Mouse (Mus musculus) kidney, adult 18-20 months (tissue): Measurements from ENCODE around the gene Lingo1.

ENCODE experiments used
- DNase-seq: peaks from one replicate; pipeline ENCODE4 v3.0.0; 2021

Lingo1 gene

DNA sequence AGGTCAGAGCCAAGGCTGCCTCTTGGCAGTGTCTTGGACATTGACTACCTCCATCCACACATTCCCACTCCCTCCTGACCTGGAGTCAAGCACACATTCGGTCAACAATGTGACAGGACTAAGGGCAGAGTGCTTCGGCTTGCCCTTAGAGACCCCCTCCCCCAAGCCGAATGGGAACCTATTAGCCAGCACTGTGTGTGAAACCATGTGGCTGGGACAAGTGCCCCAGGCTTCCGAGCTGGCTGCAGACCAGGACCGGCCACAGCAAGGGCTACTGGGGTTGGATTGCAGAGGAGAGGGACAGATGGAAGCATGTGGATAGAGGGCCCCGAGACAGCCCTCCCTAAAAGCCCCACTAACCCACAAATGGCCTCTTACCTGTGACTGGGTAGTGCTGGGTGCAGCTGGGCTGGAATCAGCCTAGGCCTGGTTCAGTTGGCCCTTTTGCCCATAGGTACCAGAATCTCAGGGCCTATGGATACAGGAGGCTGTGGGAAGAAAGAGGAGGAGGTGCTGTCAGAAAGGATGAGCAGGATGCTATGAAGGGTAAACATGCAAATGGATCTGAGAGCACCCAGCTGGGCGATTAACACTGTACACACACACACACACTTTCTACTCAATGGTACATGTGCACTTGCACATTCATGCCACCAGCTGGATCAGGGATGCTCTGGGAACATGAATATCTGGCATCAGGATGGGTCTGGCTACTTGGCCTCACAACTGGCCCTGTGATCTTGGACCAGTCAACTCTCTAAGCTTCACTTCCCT is 20.9 kb downstream of the Lingo1 start:
- DNase-seq, result peak; percentile 33

DNA sequence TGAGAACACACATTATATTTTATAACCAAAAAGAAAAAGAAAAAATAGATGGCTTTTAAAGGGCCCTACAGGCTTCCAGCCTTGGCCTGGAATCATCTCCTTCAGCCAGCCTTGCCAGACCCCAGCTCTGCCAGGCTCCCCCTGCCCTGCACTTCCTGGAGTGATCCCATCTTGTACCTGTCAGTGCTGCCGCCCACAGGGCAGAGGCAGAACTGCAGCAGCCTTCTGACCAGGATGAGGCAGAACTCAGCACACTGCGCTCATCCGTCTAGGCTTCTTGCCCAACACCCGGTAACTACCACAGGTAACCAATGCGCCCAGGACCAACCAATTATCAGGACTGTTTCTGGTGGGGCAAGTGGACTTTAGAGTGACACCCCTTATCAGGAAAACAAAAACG is 22.0 kb downstream of the Lingo1 start:
- DNase-seq, result peak; percentile 53

DNA sequence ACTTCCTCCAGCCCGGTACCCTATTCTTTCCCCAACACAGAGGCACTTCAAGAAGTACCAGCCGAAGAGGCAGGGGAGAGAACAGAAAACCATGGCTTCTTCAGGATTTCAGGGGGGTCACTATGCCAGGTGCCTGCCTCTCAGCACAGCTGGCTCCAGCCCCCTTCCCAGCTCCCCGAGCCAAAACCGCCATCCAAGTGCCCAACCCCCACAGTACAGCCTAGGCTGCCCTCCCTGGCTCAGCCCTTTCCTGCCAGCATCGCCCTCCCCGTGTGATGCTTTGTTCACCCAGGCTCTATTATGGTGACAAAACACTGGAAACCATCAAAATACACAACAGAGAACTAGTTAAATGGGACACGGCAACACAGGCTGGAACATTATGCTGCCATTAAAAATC is 22.6 kb downstream of the Lingo1 start:
- DNase-seq, result no peak

DNA sequence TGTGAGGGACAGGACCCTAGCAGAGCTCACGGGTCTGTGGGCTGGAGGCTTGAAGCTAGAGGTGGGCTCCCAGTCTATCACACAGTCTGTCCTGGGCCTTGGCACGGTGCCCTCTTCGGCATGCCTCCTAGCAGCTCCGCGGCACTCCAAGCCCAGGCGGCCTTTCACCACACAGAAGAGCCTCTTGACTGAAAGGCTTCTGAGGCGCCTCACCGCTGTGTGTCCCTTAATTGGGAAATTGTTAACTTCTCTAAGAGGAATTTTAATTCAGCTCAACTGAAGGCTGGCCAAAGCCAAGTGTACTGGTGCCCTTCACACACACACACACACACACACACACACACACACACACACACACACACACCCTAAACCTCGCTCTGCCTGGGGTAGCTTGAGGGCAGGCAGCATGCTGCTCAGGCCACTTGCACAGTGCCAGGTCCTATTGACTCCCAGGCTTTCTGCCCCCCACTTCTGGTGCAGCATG is 28.6 kb downstream of the Lingo1 start:
- peak; percentile 40 for DNase-seq

DNA sequence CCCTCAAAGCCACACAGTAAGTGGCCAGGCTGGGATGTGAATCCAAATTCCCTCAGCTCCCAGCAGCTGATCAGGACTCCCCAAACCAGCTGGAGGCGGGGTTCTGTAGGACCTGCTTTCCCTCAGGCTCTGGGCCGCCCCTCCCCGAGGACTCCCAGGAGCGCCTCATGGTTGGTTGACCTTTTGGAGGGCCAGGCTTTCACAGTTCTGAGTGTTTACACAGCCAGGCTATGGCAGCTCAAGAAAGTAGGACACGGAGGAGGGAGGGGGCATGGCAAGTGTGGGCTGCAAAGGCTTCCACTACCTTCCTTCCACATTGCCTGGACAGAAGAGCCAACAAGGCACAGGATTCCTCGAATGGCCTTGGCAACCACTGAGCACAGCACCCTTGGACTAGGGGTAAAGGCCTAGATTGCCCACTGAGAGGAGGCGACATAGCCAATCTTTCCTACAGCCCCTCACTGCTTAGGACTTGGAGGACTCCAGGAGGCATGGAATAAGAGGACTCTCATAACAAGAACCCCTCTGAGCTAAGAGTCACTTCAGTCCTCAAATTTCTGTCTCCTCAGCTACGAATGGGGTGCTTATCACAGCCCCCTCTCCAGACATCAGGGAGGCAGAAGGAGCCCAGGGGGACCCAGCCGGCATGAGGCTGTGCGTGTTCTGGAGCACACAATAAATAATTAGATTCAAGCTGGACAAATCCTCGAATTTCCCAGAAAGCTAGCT is 29.5 kb downstream of the Lingo1 start:
- peak; percentile 14 for DNase-seq

DNA sequence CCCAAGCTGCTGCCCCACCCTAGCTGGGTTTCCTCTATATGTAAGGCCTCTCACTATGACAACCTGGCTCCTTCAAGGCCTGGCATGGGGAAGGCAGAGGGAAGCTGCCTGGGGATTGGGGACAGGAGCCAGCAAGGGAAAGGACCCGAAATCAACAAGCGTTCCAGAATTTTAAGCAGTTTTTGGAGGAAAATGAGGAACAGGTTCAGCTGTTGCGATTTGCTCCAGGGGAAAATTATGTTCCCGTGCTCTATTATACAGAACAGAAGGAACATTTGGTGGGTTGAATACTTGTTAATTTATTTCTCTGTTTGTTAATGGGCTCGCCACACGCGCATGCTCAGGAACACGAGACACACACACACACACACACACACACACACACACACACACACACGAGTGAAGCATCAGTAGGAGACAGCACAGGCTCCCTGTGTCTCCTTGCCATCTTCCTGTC is 34.1 kb downstream of the Lingo1 start:
- no peak for DNase-seq

DNA sequence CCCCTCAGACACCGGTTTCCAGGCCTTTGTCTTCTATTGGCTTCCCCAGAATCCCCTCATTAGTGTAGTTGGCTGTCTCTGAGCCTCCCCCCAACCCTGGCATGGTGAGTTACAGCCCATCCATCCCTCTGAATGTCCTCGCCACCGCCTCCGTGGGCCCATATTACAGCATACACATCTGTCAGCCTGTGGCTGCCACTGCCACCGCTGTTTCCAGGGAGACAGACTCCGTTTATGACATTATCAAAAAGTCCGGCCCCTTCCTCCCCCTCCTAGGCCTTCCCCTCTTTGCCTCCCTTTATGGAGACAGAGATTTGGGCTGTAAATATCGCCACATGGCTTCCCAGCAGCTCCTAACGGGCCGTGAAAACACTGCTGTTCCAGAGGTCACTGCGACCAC is 38.5 kb downstream of the Lingo1 start:
- no peak for DNase-seq

DNA sequence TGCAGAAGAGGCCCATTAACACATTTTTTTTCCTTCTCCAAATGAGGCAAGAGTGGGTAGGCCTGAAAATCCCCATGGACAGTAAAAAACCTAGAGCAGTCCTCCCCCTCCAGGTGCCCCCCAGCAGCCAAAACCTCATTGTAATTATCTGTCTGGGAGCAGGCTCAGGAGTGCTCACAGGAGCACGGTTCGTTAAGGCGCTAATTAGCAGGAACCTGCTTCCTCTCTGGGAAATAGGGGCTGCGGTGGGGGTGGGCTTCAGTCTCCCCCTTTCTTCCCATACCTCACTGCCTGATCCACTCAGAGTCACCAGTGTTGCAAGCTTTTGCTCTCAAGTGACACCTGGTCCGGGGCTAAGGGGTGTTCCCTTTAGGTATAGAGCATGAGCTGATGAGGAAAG is 41.1 kb downstream of the Lingo1 start:
- no peak for DNase-seq

DNA sequence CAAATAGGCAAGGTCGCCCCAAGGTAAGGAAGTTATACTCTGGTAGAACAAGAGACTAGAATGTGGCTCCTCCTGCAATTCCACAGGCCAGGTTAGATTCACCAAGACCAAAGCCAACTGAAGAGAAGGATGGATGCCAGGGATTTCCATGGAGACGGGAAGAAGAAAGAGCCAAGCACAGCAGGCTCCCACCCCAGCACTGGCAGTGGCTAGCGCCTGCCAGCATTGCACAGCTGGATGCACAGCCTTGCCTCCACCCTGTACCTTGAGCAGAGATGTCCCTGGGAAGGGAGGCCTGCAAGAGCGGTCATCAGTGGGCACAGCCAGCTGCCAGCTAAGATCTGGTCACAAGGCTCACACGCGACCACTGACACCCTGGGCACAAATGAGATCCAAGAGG is 42.9 kb downstream of the Lingo1 start:
- DNase-seq, result no peak

DNA sequence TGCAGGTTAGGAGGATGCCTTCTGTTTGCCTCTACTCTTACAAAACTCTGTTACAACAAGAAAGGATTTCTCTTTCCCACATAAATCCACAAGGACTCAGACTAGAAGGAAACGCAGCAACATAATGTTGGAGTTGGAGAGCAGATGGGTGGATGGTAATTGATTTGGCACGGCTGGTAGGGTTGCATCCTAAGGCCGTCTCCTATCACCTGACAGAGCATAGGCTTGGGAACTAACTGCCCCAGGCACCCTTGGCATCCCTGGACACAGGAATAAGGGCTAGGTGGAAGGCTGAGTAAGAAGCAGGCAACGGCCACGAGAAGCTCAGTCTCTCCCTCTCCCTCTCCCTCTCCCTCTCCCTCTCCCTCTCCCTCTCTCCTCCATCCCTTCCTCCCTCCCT is 48.2 kb downstream of the Lingo1 start:
- no peak for DNase-seq

DNA sequence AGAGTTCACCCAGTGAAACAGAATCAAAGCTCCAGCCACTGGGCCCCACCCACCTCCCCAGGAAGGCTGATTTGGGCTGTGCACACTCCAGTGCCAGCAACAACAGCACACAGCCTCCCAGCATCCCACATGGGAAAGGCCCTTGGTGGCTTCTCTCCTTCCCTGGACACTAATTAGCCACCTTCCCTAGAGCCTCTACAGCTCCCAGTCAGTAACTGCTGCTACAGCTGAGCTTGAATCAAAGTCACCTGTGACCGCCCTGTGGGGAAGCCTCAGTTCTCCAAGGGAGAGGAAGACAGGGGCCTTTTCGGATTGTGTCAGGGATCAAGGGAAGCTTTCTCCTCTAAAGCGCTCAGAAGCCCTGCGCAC is 49.4 kb downstream of the Lingo1 start:
- no peak for DNase-seq

DNA sequence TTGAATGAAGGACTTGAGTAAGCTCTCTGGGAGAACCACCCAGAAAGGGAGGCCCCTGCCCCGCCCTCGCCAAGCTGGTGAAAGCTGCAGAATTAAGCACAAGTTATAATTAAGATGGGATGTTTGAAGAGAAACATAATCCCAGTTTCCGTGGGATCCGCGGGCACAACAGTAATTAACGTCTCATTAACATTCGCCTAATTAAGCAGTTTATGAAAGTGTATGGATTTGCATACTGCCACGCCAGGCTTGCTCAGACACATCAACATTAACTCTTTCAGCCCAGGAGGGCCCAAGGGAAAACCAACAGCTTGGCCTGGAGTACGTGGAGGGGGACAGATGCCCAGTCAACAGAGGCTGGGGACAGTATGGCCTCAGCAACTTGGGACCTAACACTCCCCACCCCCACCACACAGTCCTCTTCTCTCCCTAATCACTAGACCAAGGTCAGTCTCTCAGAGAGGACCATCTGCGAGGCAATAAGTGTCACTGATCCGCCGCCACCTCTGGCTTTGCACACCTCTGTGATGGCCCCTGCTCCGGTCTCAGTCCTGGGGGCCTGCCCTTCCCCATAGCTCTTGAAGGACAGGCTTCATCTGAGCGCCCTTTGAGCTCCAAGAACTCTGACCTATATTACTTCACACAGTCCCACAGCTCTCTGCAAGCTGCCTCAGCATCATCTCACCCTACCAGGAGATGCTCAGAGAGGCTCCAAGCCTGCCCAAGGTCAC is 49.9 kb downstream of the Lingo1 start:
- DNase-seq, result no peak

DNA sequence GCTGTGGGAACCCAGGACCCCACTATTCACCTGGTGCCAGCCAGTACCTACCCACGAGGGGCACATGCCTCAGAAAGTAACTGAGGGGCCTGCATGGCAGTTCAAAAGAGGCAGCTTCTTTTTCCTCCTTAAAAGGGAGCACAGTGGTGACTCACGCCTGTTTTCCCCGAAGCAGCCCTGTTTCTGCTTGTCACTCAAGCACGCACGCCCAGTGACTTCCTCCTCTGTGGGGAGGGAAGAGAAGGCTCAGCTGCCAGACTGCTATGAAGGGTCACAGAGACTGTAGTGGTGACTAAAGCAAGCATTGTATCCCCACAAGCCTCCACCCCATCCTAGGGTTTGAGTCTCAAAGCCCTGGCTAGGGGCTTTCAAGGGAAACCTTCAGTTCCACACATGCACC is 51.9 kb downstream of the Lingo1 start:
- no peak for DNase-seq

DNA sequence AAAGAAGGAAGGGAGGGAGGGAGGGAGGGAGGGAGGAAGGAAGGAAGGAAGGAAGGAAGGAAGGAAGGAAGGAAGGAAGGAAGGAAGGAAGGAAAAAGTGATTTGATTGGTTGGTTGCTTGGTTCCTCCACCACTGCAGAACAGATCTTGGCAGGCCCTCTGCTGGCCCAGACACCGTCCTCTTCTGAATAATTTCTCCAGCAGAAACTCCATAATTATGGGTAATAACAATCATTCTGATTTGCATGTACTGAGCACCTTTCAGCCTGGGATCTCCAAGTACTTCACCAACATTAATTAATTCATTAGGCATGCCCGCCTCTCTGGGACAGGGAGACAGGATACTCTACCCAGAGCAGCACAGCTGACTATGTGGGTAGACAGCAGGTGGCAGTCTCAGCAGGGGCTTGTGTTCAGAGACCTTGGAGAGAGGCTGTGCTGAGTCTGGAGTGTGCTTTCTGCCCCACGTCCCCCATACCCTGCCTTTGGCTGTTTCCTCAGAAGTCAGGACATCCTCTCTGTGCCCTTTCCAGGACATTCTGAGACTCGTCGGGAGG is 57.0 kb downstream of the Lingo1 start:
- no peak for DNase-seq

DNA sequence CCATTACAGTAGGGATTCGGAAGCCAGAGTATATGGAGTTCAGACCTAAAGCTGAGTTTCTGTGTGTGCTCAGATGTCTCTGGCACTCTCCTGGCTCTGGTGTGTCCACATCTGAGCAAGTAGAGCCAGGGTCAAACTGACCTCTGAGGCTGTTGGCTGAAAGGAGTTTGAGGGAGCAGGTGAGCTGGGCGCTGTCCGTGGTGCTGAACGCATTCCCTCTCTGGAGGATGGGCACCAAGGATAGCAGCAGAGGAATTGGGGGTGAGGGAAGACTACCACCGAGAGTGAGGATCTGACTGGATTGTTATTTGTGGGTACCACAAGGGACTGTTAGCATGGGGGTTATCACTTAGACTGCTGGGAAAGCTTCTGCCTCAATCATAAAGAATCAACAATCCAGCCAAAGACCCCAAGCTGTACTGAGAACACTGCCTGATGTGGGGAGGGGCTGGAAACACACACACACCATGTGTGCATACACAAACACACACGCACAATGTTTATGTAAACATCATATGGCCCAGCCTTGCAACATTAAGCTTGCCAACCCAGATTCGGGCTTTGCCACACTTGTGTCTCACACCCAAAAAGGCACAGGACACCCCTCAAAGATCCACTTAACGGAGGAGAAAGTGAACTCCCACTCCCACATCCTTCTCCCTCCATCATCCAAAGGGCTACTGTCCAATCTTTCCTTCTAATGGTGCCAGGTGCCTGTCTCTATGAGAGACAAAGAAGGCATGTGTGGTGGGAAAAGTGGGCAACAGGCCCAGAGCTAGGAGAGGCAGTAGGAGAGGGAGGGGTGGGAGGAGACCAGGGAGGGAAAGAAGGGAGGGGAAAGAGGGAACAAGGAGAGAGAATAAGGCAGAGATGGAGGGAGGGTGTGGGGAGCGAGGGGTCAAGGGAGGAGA is 57.8 kb downstream of the Lingo1 start:
- peak; percentile 54 for DNase-seq

DNA sequence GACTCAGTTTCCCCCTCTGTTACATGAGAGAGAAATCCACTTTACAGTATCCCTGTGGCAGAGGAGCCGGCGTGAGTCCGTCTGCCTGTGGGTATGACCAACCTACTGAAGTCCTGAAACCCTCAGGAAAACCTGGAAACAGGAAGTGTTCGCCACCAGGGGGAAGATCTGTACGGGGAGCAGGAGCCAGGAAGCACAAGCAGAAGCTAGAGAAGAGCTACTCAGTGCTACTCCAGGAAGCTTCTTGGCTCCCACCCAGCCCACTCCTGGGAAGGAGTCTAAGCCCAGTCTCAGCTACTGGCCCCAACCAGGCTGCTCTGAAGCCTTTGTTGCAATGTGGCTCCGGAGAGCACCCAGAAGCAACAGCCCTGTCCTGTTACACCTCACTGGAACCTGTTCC is 61.9 kb downstream of the Lingo1 start:
- no peak for DNase-seq

DNA sequence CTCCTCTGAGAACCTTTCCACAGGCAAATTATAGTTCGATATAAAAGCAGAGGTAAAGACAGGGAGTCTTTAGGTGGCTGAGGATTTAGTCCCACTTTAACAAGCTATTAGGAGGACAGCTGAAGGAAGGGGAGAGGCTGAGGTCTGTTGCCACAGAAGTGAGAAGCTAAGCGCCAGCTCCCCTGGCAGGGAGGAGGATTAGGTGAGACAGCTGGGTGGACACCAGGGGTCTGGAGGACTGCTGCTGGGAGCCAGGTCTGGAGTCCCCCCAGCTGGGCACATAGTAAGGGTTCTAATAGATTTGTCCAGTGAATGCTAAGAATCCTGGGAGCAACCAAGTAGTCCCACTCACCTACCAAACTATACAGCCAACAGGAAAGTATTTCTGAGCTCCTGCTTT is 65.3 kb downstream of the Lingo1 start:
- DNase-seq, result no peak

DNA sequence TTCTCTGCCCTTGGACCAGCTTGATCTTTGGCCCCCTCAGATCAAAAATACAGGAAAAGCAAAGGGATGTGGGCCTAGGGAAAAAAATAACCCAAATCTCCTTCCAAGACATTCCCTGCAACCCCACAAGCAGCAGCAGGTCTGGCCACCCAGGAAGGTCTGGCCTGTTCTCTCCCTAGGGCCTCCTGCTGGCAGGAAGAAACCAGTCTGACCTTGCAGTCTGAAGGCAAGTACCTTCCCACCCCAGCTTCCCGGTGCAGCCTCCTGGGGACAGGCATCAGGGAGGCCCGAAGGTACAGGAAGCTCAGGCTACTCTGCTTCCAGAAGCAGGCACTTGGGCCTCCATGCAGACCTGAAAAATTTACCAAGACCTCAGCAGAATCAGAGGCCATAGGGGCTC is 67.1 kb downstream of the Lingo1 start:
- no peak for DNase-seq

DNA sequence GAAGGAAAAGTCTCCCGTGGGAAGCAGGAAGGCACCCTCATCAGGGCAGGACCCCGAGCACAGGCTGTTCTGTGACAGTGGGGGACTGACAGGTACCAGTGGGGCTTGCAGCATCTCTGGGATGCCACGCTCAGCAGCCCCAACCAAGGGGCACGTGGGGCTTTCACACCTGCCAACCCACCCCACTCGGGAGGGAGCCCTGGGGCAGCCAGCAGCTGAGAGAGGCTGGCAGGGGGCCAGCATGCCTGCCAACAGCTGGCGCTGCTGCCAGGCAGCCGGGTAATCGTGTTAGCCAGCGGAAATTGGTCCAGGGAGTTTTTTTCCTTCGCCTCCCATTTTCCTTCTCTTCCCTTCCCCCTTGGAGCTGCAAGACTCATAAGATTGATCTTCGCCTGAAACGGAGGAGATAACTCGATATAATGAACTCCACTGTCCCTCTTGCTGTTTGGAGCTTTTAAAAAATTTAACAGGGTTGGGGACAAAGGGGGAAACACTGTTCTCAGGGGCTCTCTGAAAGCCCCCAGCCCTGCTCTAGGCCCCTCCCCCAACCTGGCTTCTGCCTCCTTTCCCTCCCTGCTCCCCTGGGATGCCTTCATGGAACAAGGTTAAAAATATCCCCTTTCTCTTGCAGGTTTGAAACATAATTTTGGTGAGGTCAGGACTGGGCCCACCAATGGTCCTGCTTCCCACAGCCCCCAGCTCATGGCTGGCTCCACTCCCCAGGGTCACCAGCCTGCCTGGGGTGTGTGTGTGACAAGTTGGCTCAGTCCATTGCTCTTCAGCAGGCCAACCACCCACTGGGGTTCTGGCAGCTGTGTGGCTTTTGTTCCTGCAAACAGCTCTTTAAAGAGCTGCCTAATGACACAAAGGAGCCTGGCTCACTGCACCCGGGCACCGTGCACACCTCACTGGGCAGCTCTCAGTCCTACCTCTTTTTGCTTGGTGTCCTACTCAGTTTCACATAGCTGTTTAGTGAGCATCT is 68.3 kb downstream of the Lingo1 start:
- DNase-seq, result peak; percentile 37

DNA sequence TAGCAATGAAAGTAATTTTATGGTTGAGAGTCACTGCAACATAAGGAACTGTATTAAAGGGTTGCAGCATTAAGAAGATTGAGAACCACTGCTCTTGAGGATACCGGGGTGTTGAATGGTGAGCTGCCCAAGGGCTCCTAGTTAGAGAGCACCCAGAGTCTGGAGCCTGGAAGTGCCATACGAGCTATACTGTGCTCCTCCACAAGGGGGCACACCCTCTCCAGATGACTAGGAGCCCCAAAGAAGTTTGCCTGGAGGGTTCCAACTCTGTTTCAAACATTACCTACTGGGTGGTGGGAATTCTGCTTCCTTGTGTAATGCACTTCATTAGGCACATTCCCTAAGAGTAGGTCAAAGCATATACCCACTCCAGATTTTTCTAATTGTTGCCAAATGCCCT is 70.5 kb downstream of the Lingo1 start:
- peak; percentile 63 for DNase-seq
